Mouse (Mus musculus): Measurements from ENCODE around the gene Phf5a.
"Not testable (repeated sequence)": the region's sequence is repeated elsewhere in the genome, so short reads cannot be mapped to it uniquely, and the experiment has no call there.

The Phf5a gene

GRCm38 (mm10) chr15:81871604-81872261 lies at the start of gene Phf5a:
Gene Phf5a (minus strand): TSS chr15:81871911.
- in situ Hi-C loops (cut with MboI, MseI): loop anchor here (25.0 kb wide), 1 partner anchor 1284 kb away; no protein-coding TSS in a partner anchor

- in situ Hi-C loops (cut with MboI, MseI): no loop called here
Measured at GRCm38 (mm10) chr15:81921255-81921654, 49.5 kb upstream of the Phf5a start.

- in situ Hi-C loops (cut with MboI, MseI): no loop called here
Measured at GRCm38 (mm10) chr15:81920546-81921217, 49.0 kb upstream of the Phf5a start.

- in situ Hi-C loops (cut with MboI, MseI): no loop called here
Measured at GRCm38 (mm10) chr15:81919062-81919461, 47.4 kb upstream of the Phf5a start.

GRCm38 (mm10) chr15:81917621-81918463 lies 46.1 kb upstream of the Phf5a start:
- in situ Hi-C loops (cut with MboI, MseI): no loop called here

- in situ Hi-C loops (cut with MboI, MseI): no loop called here
Measured at GRCm38 (mm10) chr15:81917201-81917600, 45.5 kb upstream of the Phf5a start.

GRCm38 (mm10) chr15:81915663-81916062 lies 44.0 kb upstream of the Phf5a start:
- in situ Hi-C loops (cut with MboI, MseI): no loop called here

GRCm38 (mm10) chr15:81914668-81915067 lies 43.0 kb upstream of the Phf5a start:
- in situ Hi-C loops (cut with MboI, MseI): loop anchor here (5.0 kb wide), 1 partner anchor 37 kb away; no protein-coding TSS in a partner anchor

GRCm38 (mm10) chr15:81912498-81912897 lies 40.8 kb upstream of the Phf5a start:
- in situ Hi-C loops (cut with MboI, MseI): loop anchor here (5.0 kb wide), 1 partner anchor 35 kb away; no protein-coding TSS in a partner anchor

GRCm38 (mm10) chr15:81908767-81909166 lies 37.1 kb upstream of the Phf5a start:
- in situ Hi-C loops (cut with MboI, MseI): not testable (repeated sequence)

GRCm38 (mm10) chr15:81907953-81908352 lies 36.2 kb upstream of the Phf5a start:
- in situ Hi-C loops (cut with MboI, MseI): no loop called here

- in situ Hi-C loops (cut with MboI, MseI): loop anchor here (5.0 kb wide), 1 partner anchor 73 kb away; no protein-coding TSS in a partner anchor
Measured at GRCm38 (mm10) chr15:81904939-81905338, 33.2 kb upstream of the Phf5a start.

- in situ Hi-C loops (cut with MboI, MseI): no loop called here
Measured at GRCm38 (mm10) chr15:81898751-81899150, 27.0 kb upstream of the Phf5a start.

GRCm38 (mm10) chr15:81897607-81898285 lies 26.0 kb upstream of the Phf5a start:
- in situ Hi-C loops (cut with MboI, MseI): no loop called here

- in situ Hi-C loops (cut with MboI, MseI): no loop called here
Measured at GRCm38 (mm10) chr15:81896407-81896806, 24.7 kb upstream of the Phf5a start.

GRCm38 (mm10) chr15:81894002-81894401 lies 22.3 kb upstream of the Phf5a start:
- in situ Hi-C loops (cut with MboI, MseI): no loop called here

GRCm38 (mm10) chr15:81891822-81892580 lies 20.3 kb upstream of the Phf5a start:
- in situ Hi-C loops (cut with MboI, MseI): no loop called here

GRCm38 (mm10) chr15:81891140-81891802 lies 19.6 kb upstream of the Phf5a start:
- in situ Hi-C loops (cut with MboI, MseI): no loop called here

GRCm38 (mm10) chr15:81889175-81889574 lies 17.5 kb upstream of the Phf5a start:
- in situ Hi-C loops (cut with MboI, MseI): no loop called here

All from T-helper 1 cell (primary cell).